Mouse (Mus musculus) heart, postnatal 4 days (tissue): ENCODE results near the gene Myo1e. TPM values are rescaled to one million over a fixed set of nuclear protein-coding genes. Genes with fewer than 3 reads are reported as not detected.

Experiments
- DNase-seq: peaks from one replicate; pipeline ENCODE4 v3.0.0; 2021
- total RNA-seq, 2 experiments: library from RNA; stranded (reverse); gene quantifications; 2 replicates each; pipeline ENCODE4 v1.2.3; 2021

Myo1e gene
- total RNA-seq, result 10 to 100 TPM; 23.6 to 27.6 TPM

- peak; percentile 90 for DNase-seq
Observed at GRCm38 (mm10) chr9:70207151-70207831, at the start of gene Myo1e. Gene Myo1e (plus strand): TSS chr9:70207350.

GRCm38 (mm10) chr9:70160071-70160470 lies 47.1 kb upstream of the Myo1e start:
- no peak for DNase-seq

GRCm38 (mm10) chr9:70168973-70169372 lies 38.2 kb upstream of the Myo1e start:
- DNase-seq, result peak; percentile 9

DNA sequence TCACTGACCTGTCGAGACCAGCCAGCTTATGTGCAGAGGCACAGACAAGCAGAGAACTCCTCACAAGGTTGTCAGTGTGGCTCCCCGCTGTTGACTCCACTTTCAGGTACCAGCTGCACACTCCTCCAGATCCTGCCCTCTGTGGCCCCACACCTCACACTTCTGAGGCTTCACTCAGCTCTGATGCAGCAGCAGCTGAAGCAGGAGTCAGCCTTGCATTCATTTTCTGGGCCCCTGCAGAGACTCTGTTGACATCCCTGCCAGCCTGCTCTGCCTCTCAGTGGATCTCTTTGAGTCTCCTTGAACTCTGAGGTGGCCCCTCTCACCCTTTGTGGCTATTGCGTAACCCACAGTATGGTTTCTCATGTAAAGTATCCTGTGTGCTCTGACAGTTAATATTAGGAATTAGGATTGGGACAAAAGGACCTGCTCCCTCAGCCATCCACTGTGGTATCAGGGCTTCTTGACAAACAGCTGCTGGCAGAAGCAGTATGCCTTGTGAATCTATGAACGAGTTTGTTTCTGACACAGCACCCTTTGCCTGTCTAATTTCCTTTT lies 32.8 kb upstream of the Myo1e start:
- no peak for DNase-seq

DNA sequence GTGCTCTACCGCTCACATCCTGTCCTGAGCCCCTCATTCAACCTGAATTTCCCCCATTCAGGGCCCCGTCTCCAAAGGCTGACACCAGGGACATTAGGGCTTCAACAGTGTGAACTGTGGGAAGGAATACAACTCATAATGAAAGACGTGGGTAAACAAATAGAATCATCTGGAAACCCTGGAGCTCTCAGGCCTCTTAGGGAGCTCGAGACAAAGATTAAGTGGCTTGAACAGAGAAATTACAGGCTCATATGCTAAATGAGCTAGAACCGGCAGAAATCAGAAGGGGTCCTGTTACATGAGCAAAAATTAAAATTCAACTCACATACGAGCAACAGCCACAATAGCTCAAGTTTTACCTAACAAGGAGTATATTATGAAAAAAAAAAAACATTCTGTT lies 32.3 kb upstream of the Myo1e start:
- no peak for DNase-seq

GRCm38 (mm10) chr9:70176291-70176690 lies 30.9 kb upstream of the Myo1e start:
- DNase-seq, result no peak

DNA sequence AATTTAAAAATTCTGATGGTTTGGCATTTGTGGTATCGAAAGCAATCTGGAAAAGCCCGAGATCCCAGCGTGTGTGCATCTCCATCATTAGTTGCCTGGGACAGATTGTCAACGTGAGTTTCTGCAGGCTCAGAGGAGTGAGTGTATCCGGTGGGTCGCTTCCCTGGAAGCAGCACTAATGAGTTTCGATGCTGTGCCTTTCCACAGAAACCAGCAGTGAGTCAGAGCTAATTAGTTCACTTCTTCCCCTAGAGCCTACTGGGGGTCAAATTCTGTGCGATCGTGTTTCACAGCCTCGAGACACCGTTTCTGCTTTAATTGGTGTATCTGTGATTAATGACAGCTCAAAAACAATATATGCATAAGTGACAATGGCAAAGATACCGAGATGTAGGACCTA lies 25.4 kb upstream of the Myo1e start:
- DNase-seq, result no peak

GRCm38 (mm10) chr9:70182639-70183038 lies 24.5 kb upstream of the Myo1e start:
- DNase-seq, result no peak

DNA sequence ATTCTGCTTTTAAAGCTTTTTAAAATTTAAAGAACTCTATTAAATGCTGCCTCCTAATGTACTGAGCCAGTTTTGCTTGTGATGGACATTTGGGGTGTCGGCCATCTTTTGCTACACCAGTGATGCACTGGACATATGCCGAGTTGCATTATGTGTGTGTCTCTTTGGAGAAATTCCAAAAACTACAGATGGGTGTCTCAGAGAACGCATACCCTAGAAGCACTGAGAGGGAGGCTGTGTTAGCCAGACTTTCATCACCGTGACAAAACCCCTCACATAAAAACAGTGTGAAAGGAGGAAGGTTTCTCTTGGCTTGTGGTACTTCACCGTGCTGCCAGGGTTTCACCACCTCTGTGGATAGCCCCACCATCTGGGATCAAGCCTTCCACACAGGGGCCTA lies 14.8 kb upstream of the Myo1e start:
- DNase-seq, result no peak

- DNase-seq, result no peak
Observed at GRCm38 (mm10) chr9:70194622-70195021, 12.5 kb upstream of the Myo1e start.

DNA sequence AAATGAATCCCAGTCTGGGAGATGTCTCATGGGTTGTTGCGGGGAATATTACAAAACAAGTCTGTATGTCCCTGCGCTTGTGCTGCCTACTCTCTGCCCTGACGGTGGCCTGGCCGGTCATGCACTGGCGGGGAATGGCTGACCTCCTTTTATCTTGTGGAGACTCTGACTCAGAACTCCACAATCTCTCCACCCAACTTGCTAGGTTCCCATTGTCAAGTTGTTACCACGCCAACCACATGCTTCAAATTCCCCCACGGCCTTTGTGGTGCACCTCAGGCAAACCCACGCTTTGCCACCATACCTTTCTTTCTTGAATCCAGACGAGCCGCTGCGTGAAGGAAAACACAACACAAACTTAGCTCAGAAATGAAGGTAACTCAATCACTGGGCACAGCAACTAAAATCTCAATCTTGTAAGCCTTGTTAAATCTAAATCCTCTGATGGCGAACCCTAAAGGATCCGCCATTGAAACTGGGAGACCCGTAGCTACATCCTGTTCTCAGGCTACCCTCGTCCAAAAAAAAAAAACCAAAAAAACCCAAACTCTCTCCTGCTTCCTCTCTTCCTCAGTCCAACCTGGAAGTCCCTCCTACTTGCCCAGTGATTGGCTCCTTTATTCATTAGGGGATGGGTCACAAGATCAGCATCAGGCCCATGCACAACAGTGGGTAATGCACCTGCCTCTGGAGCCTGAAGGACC lies 10.0 kb upstream of the Myo1e start:
- DNase-seq, result no peak

GRCm38 (mm10) chr9:70197992-70198391 lies 9.2 kb upstream of the Myo1e start:
- no peak for DNase-seq

DNA sequence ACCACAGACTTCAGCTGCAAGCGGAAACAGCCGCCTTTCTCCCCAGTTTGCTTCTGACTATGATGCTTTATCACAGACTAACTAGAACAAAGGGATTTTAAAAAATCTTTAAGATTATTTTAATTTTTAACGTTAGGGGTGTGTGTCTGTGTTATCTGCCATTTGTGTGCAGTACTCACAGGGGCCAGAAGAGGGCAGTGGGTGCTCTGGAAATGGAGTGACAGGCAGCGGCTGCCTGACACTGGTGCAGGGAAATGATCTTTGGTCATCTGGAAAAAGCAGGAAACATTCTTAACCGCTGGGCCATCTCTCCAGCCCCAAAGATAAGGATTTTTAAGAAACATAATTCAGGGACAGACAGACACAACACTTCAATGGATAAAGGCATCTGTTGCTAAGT lies 4.4 kb upstream of the Myo1e start:
- DNase-seq, result peak; percentile 78

DNA sequence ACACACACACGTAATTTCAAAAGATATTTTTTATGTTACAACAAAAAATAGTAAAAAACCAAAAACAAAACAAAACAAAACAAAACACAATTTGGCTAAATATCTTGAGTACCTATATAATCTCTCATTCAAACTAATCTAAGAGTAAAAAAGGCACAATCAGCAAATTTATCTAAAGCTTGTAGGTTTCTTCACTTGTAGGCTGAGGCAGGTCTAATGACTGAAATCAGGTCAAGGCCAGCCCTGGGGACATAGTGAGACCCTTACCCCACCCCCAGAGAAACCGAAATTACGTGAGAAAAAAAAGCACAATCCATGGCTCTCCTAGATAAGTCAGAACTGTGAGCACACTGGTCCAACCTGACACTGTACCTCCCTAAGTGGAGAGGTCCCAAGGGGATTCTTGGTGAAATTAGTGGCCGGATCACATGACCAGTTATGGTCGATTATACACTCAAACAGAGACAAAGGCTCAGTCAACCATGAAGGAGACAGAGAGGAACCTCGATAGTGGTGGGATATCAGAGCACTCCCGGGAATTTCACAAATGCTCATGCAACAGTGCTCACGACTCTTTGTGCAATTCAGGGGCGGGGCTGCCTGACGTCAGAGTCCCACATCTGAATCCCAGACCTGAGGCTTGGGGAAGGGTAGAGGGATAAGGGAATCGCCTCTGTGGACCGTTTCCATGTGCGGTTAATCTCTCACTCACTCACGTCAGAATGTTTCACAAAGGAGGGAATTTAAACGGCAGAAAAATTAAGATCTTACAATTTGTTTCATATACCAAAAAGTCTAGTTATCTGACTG lies 3.7 kb upstream of the Myo1e start:
- DNase-seq, result no peak

- DNase-seq, result peak; percentile 67
Observed at GRCm38 (mm10) chr9:70207981-70208521, 901 bp downstream of the Myo1e start.

GRCm38 (mm10) chr9:70208751-70209150 lies 1.6 kb downstream of the Myo1e start:
- DNase-seq, result no peak

- DNase-seq, result no peak
Observed at GRCm38 (mm10) chr9:70209296-70210049, 2.3 kb downstream of the Myo1e start.

- no peak for DNase-seq
Observed at GRCm38 (mm10) chr9:70211638-70212037, 4.5 kb downstream of the Myo1e start.

DNA sequence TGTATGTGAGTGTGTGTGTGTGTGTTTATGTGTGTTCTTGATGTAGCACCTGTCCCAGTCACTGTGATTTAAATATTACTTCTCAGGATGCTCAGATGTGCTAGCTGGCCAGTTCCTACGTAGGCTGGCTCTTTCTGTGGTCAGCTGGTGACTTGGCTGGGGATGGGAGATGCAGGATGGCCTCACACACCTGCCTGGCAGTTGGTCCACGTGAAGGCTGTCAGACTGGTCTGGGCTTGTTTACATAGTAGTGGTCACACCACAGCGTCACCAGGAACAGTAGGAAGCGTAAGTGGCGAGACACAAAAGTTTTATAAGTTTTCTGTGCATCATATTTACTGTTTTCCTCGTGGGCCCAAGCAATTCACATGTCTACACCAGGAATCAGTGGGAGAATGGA lies 9.4 kb downstream of the Myo1e start:
- DNase-seq, result no peak

GRCm38 (mm10) chr9:70219295-70219931 lies 12.3 kb downstream of the Myo1e start:
- no peak for DNase-seq

DNA sequence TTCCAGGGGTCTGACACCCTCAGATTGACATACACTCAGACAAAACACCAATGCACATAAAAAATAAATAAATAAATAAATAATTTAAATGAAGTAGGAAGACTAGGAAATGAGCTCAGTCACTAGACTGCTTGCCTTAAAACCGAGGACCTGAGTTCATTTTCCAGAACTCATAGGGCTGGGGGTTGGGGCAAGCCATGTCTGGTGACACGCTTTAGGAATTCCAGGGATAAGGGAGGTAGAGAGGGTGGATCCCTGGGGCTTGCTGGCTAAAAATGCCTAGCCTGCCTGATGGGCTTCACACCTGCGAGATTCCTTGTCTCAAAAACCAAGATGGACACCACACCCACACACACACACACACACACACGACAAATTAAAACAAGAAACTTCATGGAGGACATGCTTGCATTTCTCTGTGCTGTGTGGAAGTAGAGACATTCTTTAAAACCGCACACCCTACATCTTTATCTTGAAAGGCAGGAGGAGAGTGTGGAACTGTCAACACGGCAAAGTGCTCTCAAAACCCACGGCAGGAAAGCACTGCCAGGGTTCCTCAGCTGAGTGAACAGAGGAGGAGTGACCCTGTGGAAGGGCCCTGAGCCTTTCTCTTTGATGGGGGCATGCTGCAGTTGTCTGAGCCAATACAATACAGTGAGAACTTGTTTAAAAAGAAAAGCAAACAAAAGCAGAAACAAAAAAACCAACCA lies 13.5 kb downstream of the Myo1e start:
- DNase-seq, result no peak
